Mouse (Mus musculus) hindbrain, embryonic 13.5 days (tissue): ENCODE data around the gene Olfr1357. TPM values are rescaled to one million over a fixed set of nuclear protein-coding genes. Genes with fewer than 3 reads are reported as not detected.

Experiments
- polyA plus RNA-seq: library from polyadenylated mRNA; unstranded; fragments of >200 nt; fragmentation: Nextera tagmentation; extraction: Ambion mirVana; gene quantifications from 2 replicates; pipeline ENCODE4 v1.2.1, GENCODE M21; 2015

Olfr1357 gene
- polyA plus RNA-seq, 1 experiment from 2014 or later: not detected

Other genes with a start within 250 kb of the Olfr1357 start
- 385 and 394 TPM in 2 replicates for gene Rrp1, start 205.0 kb downstream of the Olfr1357 start, polyA plus RNA-seq
- 93.9 and 105 TPM in 2 replicates for gene Cstb, start 192.4 kb downstream of the Olfr1357 start, polyA plus RNA-seq
- 19.2 and 20.1 TPM in 2 replicates for gene Pdxk, start 153.1 kb downstream of the Olfr1357 start, polyA plus RNA-seq
- gene Olfr1358, start 100.6 kb downstream of the Olfr1357 start, polyA plus RNA-seq: not detected in 2 replicates
- gene Ilvbl, start 43.7 kb downstream of the Olfr1357 start, polyA plus RNA-seq: 56.1 and 61.2 TPM in 2 replicates
- 4.5 and 4.6 TPM in 2 replicates for gene Syde1, start 26.1 kb downstream of the Olfr1357 start, polyA plus RNA-seq
- gene Casp14, start 100.2 kb upstream of the Olfr1357 start, polyA plus RNA-seq: not detected in 2 replicates
- gene Ccdc105, start 135.0 kb upstream of the Olfr1357 start, polyA plus RNA-seq: 0.19 and 0.48 TPM in 2 replicates
- 8.3 and 9.8 TPM in 2 replicates for gene Slc1a6, start 162.4 kb upstream of the Olfr1357 start, polyA plus RNA-seq
- 0.06 TPM in 2 replicates for gene Olfr1356, start 234.1 kb upstream of the Olfr1357 start, polyA plus RNA-seq